Mouse (Mus musculus) urinary bladder, postnatal 4 days (tissue): ENCODE measurements around the gene Spata31d1c.

Experiments
- DNase-seq, 2 experiments: peaks; one replicate each; pipeline ENCODE4 v3.0.0; 2021 to 2022; ENCODE audit warnings: low spot score in 2 of 2

Gene Spata31d1c

GRCm38 (mm10) chr13:65032758-65033157 is at the start of gene Spata31d1c:
TSS of gene Spata31d1c (plus strand) at chr13:65033058.
- DNase-seq, result no peak

GRCm38 (mm10) chr13:64988828-64989227 is 44.0 kb upstream of the Spata31d1c start:
- no peak for DNase-seq

GRCm38 (mm10) chr13:65005414-65005813 is 27.4 kb upstream of the Spata31d1c start:
- no peak for DNase-seq

GRCm38 (mm10) chr13:65006760-65007159 is 26.1 kb upstream of the Spata31d1c start:
- DNase-seq, result no peak

GRCm38 (mm10) chr13:65007971-65008370 is 24.9 kb upstream of the Spata31d1c start:
- DNase-seq, result no peak

- DNase-seq, result no peak
These were observed 21.7 kb upstream of the Spata31d1c start for GRCm38 (mm10) chr13:65011052-65011738.

GRCm38 (mm10) chr13:65035057-65035456 is 2.2 kb downstream of the Spata31d1c start:
- no peak for DNase-seq

- no peak for DNase-seq
These were observed 19.8 kb downstream of the Spata31d1c start, which contains the start of gene Prss47 for GRCm38 (mm10) chr13:65052660-65053059. TSS of gene Prss47 (minus strand) at chr13:65052760.

- DNase-seq, result no peak
These were observed 37.1 kb downstream of the Spata31d1c start for GRCm38 (mm10) chr13:65069969-65070368.
